Mouse (Mus musculus) kidney, adult 2 months (tissue): ENCODE data around the gene Pafah1b1. TPM values are rescaled to one million over a fixed set of nuclear protein-coding genes. Genes with fewer than 3 reads are reported as not detected.

Experiments
- DNase-seq: peaks from one replicate; pipeline ENCODE4 v3.0.0; 2021
- H3K27ac ChIP-seq: fragments of 200-500 bp; 2 replicates; pipeline ENCODE4 v1.5.1; 2012; ENCODE audit warnings: low read depth, low read length, control low read depth, inconsistent platforms; ENCODE audit not compliant: insufficient read depth
- H3K27me3 ChIP-seq: fragments of 200-500 bp; replicated peaks from 2 replicates; pipeline ENCODE4 v1.6.1; 2012; ENCODE audit warnings: mild to moderate bottlenecking, moderate library complexity, low read length, inconsistent platforms; ENCODE audit not compliant: control insufficient read depth, insufficient read depth
- H3K36me3 ChIP-seq: fragments of 200-500 bp; 2 replicates; pipeline ENCODE4 v1.6.1; 2012; ENCODE audit warnings: mild to moderate bottlenecking, moderate library complexity, low read length, inconsistent platforms; ENCODE audit not compliant: control insufficient read depth, insufficient read depth
- H3K4me1 ChIP-seq: fragments of 200-500 bp; 2 replicates; pipeline ENCODE4 v1.6.1; 2011; ENCODE audit warnings: low read length; ENCODE audit not compliant: control insufficient read depth, insufficient read depth
- H3K4me3 ChIP-seq: fragments of 200-500 bp; 2 replicates; pipeline ENCODE4 v1.5.1; 2011; ENCODE audit warnings: mild to moderate bottlenecking, low read depth, low read length, control low read depth; ENCODE audit not compliant: insufficient read depth
- CTCF ChIP-seq: fragments of 200-500 bp; conservative IDR thresholded peaks from 2 replicates; pipeline ENCODE4 v1.5.1; 2011; ENCODE audit warnings: low read depth, mild to moderate bottlenecking, control low read depth, low read length, moderate library complexity, mixed read lengths; ENCODE audit not compliant: insufficient read depth, insufficient read length
- POLR2A ChIP-seq: fragments of 200-500 bp; IDR thresholded peaks from one replicate; pipeline ENCODE4 v1.6.1; 2011; ENCODE audit warnings: low read depth, low read length, control low read depth
- WGBS: fragments of 180-500 bp; shearing (Covaris S2); methylation state at CpG from one replicate; pipeline ENCODE4 v1.1.7; 2018; 5-methylcytosine and 5-hydroxymethylcytosine counted together
- polyA plus RNA-seq: library from polyadenylated mRNA; depleted of rRNA; stranded (reverse); fragments of >200 nt; gene quantifications from 2 replicates; pipeline ENCODE4 v1.2.3, GENCODE M21; 2012; rRNA removed

Pafah1b1 gene
- polyA plus RNA-seq, result 20.5 and 26.7 TPM in 2 replicates

DNA sequence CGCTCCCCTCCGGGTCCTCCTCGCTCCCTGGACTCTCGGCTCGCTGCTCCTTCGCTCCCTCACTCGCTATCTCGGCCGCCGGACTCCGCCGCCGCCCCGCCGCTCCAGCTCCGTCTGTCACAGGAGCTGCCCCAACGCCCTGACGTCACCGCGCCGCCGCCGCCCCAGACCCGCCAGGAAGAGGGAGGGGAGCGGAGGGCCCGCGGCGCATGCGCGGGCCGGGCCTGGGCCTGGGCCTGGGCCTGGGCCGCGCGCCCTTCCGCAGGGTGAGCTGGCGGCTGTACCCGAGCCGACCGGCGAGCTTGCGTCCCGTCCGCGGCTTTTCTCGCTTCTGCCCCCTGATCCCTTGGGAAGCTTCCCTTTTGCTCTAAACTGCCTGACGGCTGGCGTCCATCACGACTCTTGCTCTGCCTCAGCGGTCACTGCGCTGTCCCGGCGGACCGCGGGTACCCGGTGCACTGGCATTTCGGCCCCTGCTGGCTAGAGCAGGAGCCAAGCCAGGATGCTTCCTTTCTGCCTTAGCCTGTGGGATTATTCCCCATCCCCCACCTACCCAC, at the start of gene Pafah1b1:
Gene Pafah1b1, minus strand, starts transcription at position 436 of the 557 bp plus-strand sequence.
- H3K27ac ChIP-seq, result peak within 1 kb of the TSS; percentile 100
- H3K4me1 ChIP-seq, result peaks cover 5% of the 10 kb centered on the region; the same call in 1 of the 2 replicates
- under 1% methylated on average over 56 of the region's 56 CpGs for WGBS
- no peaks in the 10 kb centered on the region for H3K36me3 ChIP-seq
- peak; percentile 98 for DNase-seq
- peak within 1 kb of the TSS; percentile 56 for H3K4me3 ChIP-seq
- TF ChIP-seq CTCF (peak; percentile 38), POLR2A (peak; percentile 75)
- no peaks in the 10 kb centered on the region for H3K27me3 ChIP-seq

DNA sequence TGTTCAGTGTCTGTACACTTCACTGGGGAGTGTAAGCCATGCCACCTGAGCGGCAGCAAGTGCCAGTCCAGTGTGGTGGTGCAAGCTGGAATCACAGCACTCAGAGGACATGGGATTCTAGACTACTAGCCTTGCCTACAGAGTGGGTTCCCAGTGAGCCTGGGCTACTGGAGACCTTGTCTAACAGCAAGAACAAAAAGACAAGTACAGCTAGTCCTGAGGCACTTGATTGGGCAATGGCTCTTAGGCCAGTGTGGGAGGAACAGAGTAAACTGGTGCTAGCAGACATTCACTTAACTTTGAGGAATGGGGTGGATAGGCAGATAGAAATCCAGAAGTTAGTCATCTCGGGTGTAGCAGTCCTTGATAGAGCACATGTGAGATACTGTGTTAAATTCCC, 47.9 kb upstream of the Pafah1b1 start:
- TF ChIP-seq CTCF, result no peak
- no peak for TF ChIP-seq POLR2A
- no peak overlapping the region for H3K4me3 ChIP-seq
- peaks cover 5% of the 10 kb centered on the region for H3K4me1 ChIP-seq

DNA sequence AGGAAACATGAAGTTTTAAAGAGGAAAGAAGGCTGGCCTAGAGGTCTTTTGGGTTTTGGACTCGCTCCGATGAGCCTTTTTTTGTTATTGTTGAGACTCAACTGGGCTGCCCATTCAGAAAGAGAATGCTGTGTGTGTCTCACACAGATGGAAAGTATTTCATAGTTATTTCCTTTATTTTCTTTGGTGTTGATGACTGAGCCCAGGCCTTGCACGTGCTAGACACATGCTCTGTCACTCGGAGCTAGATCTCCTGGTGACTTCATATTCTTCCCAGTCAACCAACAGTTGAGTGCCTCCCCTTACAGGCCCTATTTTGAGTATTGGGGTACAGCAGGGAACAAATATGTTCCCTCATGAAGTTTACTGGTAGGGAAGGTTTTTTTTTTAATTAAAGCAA, 47.2 kb upstream of the Pafah1b1 start:
- H3K27ac ChIP-seq, result no peak overlapping the region
- 69% methylated on average over 4 of the region's 4 CpGs for WGBS
- DNase-seq, result no peak
- H3K4me3 ChIP-seq, result no peak overlapping the region; the same call in 1 of the 2 replicates
- no peak for TF ChIP-seq POLR2A
- no peak for TF ChIP-seq CTCF
- peaks cover 5% of the 10 kb centered on the region for H3K4me1 ChIP-seq
- H3K36me3 ChIP-seq, result no peaks in the 10 kb centered on the region; the same call in 1 of the 2 replicates
- no peaks in the 10 kb centered on the region for H3K27me3 ChIP-seq

More for the DNA sequence above, 47.9 kb upstream of the Pafah1b1 start:
- Histone ChIP-seq H3K27me3 (no peaks in the 10 kb centered on the region), H3K36me3 (no peaks in the 10 kb centered on the region; the same call in 1 of the 2 replicates), H3K27ac (no peak overlapping the region)
- WGBS, result 86% methylated on average over 2 of the region's 2 CpGs
- no peak for DNase-seq

DNA sequence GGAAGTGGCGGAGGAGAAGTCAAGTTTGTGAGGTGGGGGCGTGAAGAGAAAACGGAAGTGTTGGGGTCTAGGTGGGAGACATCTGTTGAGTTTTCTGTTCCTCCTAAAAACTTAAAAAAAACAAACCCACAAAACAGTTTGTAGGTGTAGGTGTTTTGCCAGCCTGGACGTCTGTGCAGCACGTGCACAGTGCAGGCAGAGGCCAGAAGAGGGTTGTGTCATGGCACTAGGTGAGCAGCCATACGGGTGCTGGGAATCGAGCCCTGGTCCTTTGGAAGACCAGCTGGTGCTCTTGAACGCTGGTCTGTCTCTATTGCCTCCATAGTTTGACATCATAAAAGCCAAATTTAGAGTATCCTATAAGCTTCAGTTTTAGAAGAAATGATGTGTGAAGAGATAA, 46.8 kb upstream of the Pafah1b1 start:
- no peak for DNase-seq
- H3K36me3 ChIP-seq, result no peaks in the 10 kb centered on the region; the same call in 1 of the 2 replicates
- TF ChIP-seq CTCF (no peak), POLR2A (no peak)
- 9% methylated on average over 8 of the region's 8 CpGs for WGBS
- no peaks in the 10 kb centered on the region for H3K27me3 ChIP-seq
- peak overlapping the region; percentile 97 for H3K4me3 ChIP-seq
- peak overlapping the region; percentile 89 for H3K27ac ChIP-seq
- peaks cover 5% of the 10 kb centered on the region for H3K4me1 ChIP-seq

DNA sequence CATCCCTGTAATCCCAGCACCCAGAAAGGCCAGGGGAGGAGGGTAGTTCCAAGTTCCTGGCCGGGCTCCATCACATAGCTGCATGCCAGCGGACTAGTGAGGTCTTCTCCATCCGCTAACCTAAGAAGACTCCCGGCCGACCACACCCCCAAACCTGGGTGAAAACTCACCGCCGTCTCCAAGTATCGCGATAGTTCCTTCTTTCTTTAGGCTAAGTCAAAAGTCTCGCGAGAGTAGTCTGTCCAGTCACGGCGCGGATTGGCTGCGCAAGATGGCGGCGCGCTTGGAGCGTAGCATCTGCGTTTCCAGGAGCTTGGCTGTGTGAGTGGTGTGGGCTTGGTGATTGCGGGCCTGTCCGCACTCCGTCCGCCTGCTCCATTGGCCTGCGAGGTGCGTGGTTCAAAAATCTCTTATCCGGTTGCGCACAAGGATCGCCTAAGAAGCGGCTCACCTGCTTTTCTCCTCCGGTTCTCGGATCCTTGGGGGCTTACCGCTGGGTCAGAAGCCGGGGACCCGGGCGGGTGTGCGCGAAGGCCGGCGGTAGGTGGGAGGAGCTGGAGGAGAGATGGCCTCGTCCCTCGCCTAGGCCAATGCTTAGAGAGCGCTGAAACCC, 46.2 kb upstream of the Pafah1b1 start, which contains the start of gene Mettl16:
Gene Mettl16, plus strand, starts transcription at position 236 of the 613 bp plus-strand sequence.
- no peaks in the 10 kb centered on the region for H3K27me3 ChIP-seq
- under 1% methylated on average over 43 of the region's 43 CpGs for WGBS
- H3K36me3 ChIP-seq, result no peaks in the 10 kb centered on the region
- peak; percentile 98 for DNase-seq
- TF ChIP-seq CTCF (no peak), POLR2A (peak; percentile 78)
- peak within 1 kb of the TSS; percentile 97 for H3K4me3 ChIP-seq
- H3K27ac ChIP-seq, result peak within 1 kb of the TSS; percentile 89
- H3K4me1 ChIP-seq, result peaks cover 5% of the 10 kb centered on the region

DNA sequence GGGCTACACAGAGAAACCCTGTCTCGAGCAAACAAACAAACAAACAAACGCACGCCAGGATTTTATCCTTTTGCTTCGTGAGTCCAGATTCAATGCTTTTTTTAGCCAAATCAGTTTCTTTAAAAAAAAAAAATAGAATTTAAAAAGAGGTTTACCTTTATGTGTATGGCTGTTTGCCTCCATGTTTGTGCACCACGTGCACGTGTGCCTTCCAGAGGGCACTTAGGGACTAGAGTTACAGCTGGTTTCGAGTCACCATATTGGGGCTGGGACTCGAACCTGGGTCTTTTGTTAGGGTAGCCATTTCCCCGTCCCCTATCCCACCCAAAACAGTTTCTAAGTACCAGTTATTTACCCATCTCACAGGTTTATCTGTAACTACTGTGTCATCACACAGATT, 45.6 kb upstream of the Pafah1b1 start:
- TF ChIP-seq CTCF (no peak), POLR2A (no peak)
- 82% methylated on average over 9 of the region's 9 CpGs for WGBS
- H3K27ac ChIP-seq, result no peak overlapping the region
- DNase-seq, result no peak
- H3K4me1 ChIP-seq, result peaks cover 5% of the 10 kb centered on the region
- no peaks in the 10 kb centered on the region for H3K36me3 ChIP-seq
- H3K27me3 ChIP-seq, result no peaks in the 10 kb centered on the region
- no peak overlapping the region for H3K4me3 ChIP-seq

DNA sequence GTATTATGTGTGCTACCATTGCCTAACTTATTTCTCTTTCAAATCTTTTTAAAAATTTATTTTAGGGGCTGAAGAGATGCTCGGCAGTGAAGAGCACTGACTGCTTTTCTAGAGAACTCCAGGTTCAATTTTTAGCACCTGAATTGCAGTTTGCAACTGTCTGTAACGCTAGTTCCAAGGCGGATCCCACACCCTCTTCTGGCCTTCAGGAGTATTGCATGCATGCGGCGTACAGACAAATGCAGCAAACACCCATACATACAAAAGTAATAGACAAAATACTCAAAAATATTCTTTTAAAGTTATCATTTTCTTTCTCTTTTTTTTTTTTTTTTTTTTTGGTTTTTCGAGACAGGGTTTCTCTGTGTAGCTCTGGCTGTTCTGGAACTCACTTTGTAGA, 43.6 kb upstream of the Pafah1b1 start:
- Histone ChIP-seq H3K27me3 (no peaks in the 10 kb centered on the region), H3K4me3 (no peak overlapping the region), H3K27ac (no peak overlapping the region), H3K36me3 (no peaks in the 10 kb centered on the region), H3K4me1 (peaks cover 5% of the 10 kb centered on the region)
- peak; percentile 67 for TF ChIP-seq CTCF
- TF ChIP-seq POLR2A, result no peak
- WGBS, result 46% methylated on average over 6 of the region's 6 CpGs
- peak; percentile 61 for DNase-seq
